Mouse (Mus musculus) MEL (cell line): ENCODE results near the gene Pja2.

Experiments used
- CHD2 ChIP-seq: IDR thresholded peaks from 2 replicates; pipeline ENCODE4 v1.6.1; 2011; ENCODE audit warnings: low read length, improper control_type of control experiment
- CTCF ChIP-seq, 3 experiments: IDR thresholded peaks in 2 of 3; conservative IDR thresholded peaks in 1 of 3; 2 replicates each; pipeline ENCODE4 v1.5.1; 2011 to 2012; ENCODE audit warnings: low read length in 3 of 3, low read depth in 2 of 3, mild to moderate bottlenecking in 2 of 3, improper control_type of control experiment in 1 of 3, inconsistent platforms in 1 of 3, mixed read lengths in 1 of 3, moderate library complexity in 1 of 3; ENCODE audit not compliant: control insufficient read depth in 1 of 3, insufficient read depth in 1 of 3, poor library complexity in 1 of 3, severe bottlenecking in 1 of 3
- ETS1 ChIP-seq: IDR thresholded peaks from 2 replicates; pipeline ENCODE4 v1.6.1; 2012; ENCODE audit warnings: low read depth, mild to moderate bottlenecking, inconsistent platforms, low read length, improper control_type of control experiment, moderate library complexity
- KAT2A ChIP-seq: conservative IDR thresholded peaks from 2 replicates; pipeline ENCODE4 v1.6.1; 2012; ENCODE audit warnings: low read depth, low read length, improper control_type of control experiment, inconsistent platforms
- MAFK ChIP-seq: IDR thresholded peaks from 2 replicates; pipeline ENCODE4 v1.6.1; 2011; ENCODE audit warnings: low read depth, mild to moderate bottlenecking, low read length, improper control_type of control experiment, borderline replicate concordance
- MEF2A ChIP-seq: IDR thresholded peaks from 2 replicates; pipeline ENCODE4 v1.6.1; 2014; ENCODE audit warnings: low read depth, mild to moderate bottlenecking, inconsistent platforms, low read length, improper control_type of control experiment; ENCODE audit not compliant: poor library complexity, insufficient replicate concordance, severe bottlenecking; ENCODE audit errors: extremely low read depth
- POLR2A ChIP-seq, 2 experiments: IDR thresholded peaks; 2 replicates each; pipeline ENCODE4 v1.6.1; 2011 to 2012; ENCODE audit warnings: low read length in 2 of 2, mild to moderate bottlenecking in 2 of 2, control low read depth in 1 of 2, improper control_type of control experiment in 1 of 2, low read depth in 1 of 2, moderate library complexity in 1 of 2; ENCODE audit not compliant: control insufficient read depth in 1 of 2, insufficient read depth in 1 of 2, poor library complexity in 1 of 2
- POLR2AphosphoS5 ChIP-seq: IDR thresholded peaks from 2 replicates; pipeline ENCODE4 v1.6.1; 2012; ENCODE audit warnings: low read depth, borderline replicate concordance, mild to moderate bottlenecking, inconsistent platforms, low read length, moderate library complexity, mixed read lengths
- UBTF ChIP-seq: IDR thresholded peaks from 2 replicates; pipeline ENCODE4 v1.6.1; 2012; ENCODE audit warnings: low read depth, mild to moderate bottlenecking, inconsistent platforms, low read length, improper control_type of control experiment, moderate library complexity, borderline replicate concordance; ENCODE audit not compliant: insufficient read depth

DNA sequence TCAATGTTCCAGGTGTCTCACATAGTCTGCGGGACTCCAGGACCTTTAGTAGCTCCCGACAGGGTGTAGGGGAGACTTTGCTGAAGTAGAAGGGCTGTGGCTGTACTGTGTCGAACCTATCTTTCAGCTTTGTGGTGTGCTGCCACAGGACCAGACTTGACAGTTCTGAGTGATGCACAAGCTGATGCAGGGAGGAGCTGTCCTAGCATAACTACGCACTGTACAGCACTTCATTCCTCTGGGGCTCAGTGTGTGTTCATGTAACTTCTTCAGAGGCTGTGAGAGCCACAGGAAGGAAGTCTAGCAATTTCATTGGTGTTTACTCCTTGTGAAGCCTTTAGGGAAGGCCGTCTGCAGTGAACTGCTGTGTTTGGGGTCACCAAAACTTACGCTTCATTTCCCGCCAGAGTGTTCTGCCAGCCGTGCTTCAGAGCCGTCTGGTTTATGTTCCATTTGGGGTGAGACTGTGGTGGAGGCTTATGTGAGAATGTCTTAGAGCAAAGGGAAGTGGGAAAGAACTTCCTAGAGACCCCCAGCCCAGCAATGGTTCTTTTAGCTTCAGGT, 54.0 kb downstream of the Pja2 start:
- TF ChIP-seq CTCF (IDR thresholded peaks at IDR 0.05 in 2 of 3, conservative IDR thresholded peaks at IDR 0.05 in 1 of 3; ENCODE audit: control insufficient read depth in 1 of 3, insufficient read depth in 1 of 3, low read depth in 2 of 3, low read length in 3 of 3, poor library complexity in 1 of 3, severe bottlenecking in 1 of 3) (no peak), MEF2A (no peak), MAFK (no peak), CHD2 (no peak), KAT2A (no peak), ETS1 (no peak), POLR2AphosphoS5 (no peak), POLR2A (IDR thresholded peaks at IDR 0.05; ENCODE audit: control insufficient read depth in 1 of 2, insufficient read depth in 1 of 2, low read depth in 1 of 2, low read length in 2 of 2, poor library complexity in 1 of 2) (no peak), UBTF (no peak)
